Mouse (Mus musculus): Measurements from ENCODE around the gene Cadps. TPM values are rescaled to one million over a fixed set of nuclear protein-coding genes. Genes with fewer than 3 reads are reported as not detected.

Gene Cadps
- polyA plus RNA-seq, 1 experiment from 2014 or later, result not detected

DNA sequence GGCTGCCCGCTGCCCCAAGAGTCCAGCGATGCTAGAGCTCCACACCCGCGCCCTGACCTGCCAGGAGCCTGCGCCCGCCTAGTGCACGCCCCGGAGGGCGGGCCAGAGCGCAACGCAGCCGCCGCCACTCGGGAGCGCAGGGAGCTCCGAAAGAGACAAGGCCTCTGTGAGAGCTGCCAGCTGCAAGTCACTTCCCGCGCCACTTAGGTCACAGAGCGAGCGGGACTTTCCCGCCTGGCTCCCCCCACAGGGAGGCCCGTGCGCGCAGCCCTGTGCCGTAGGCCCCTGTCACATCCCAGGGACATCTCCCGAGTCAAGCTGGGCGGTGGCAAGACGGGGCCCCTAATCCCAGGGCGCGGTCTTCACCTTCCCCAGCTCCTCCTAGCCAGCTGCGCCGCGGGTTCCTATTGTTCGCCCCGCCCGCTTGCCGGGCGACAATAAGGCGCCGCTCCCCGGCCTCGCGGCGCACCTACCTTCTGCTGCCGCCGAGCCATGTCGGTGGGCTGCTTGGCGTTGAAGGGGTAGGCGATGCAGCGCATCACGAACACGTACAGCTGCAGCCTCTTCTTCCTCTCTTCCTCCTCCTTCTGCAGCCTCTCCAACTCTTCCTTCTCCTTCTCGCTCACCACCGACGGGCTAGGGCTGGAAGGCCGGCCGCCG lies 918 bp downstream of the Cadps start:
- H3K36me3 ChIP-seq (ENCODE audit: control insufficient read depth, insufficient read depth), result no peaks in the 10 kb centered on the region
- no peak for ATAC-seq (ENCODE audit: low read depth)
- H3K27ac ChIP-seq (ENCODE audit: low read length), result no peak overlapping the region
- H3K4me3 ChIP-seq (ENCODE audit: low read depth, low read length), result peak overlapping the region; percentile 8
- no peaks in the 10 kb centered on the region for H3K9me3 ChIP-seq (replicated peaks; ENCODE audit: control insufficient read depth, low read length)
- 0 out of 2 replicates have a peak overlapping the region, but pooled peaks have one; percentile 9 for H3K4me2 ChIP-seq (ENCODE audit: low read depth, low read length)
- 1% methylated on average over 52 of the region's 58 CpGs for WGBS (ENCODE audit: insufficient replicate concordance)
- H3K27me3 ChIP-seq (ENCODE audit: control insufficient read depth, insufficient read depth, low read depth, low read length), result peaks cover 28% of the 10 kb centered on the region
- H3K4me1 ChIP-seq (ENCODE audit: control insufficient read depth, low read depth, low read length), result no peaks in the 10 kb centered on the region
- no peak overlapping the region for H3K9ac ChIP-seq (ENCODE audit: low read depth, low read length)

- no peaks in the 10 kb centered on the region for H3K9me3 ChIP-seq (replicated peaks; ENCODE audit: control insufficient read depth, low read length)
- H3K4me3 ChIP-seq (ENCODE audit: low read depth, low read length), result no peak overlapping the region
- no peak overlapping the region for H3K9ac ChIP-seq (ENCODE audit: low read depth, low read length)
- H3K27me3 ChIP-seq (ENCODE audit: control insufficient read depth, insufficient read depth, low read depth, low read length), result peaks cover 28% of the 10 kb centered on the region
- no peak overlapping the region for H3K27ac ChIP-seq (ENCODE audit: low read length)
- ATAC-seq (ENCODE audit: low read depth), result no peak
- no peaks in the 10 kb centered on the region for H3K36me3 ChIP-seq (ENCODE audit: control insufficient read depth, insufficient read depth)
- H3K4me1 ChIP-seq (ENCODE audit: control insufficient read depth, low read depth, low read length), result no peaks in the 10 kb centered on the region
- WGBS (ENCODE audit: insufficient replicate concordance), result 4% methylated on average over 13 of the region's 13 CpGs
- no peak overlapping the region for H3K4me2 ChIP-seq (ENCODE audit: low read depth, low read length)
These were observed 1.6 kb downstream of the Cadps start for GRCm38 (mm10) chr14:12821156-12821813.

GRCm38 (mm10) chr14:12820149-12820548 lies 2.7 kb downstream of the Cadps start:
- Histone ChIP-seq H3K4me1 (ENCODE audit: control insufficient read depth, low read depth, low read length) (no peaks in the 10 kb centered on the region), H3K9me3 (replicated peaks; ENCODE audit: control insufficient read depth, low read length) (no peaks in the 10 kb centered on the region), H3K4me3 (ENCODE audit: low read depth, low read length) (no peak overlapping the region), H3K4me2 (ENCODE audit: low read depth, low read length) (no peak overlapping the region), H3K9ac (ENCODE audit: low read depth, low read length) (no peak overlapping the region), H3K27ac (ENCODE audit: low read length) (no peak overlapping the region), H3K36me3 (ENCODE audit: control insufficient read depth, insufficient read depth) (no peaks in the 10 kb centered on the region), H3K27me3 (ENCODE audit: control insufficient read depth, insufficient read depth, low read depth, low read length) (peaks cover 28% of the 10 kb centered on the region)
- 45% methylated on average over 1 of the region's 1 CpGs for WGBS (ENCODE audit: insufficient replicate concordance)
- no peak for ATAC-seq (ENCODE audit: low read depth)

- WGBS (ENCODE audit: insufficient replicate concordance), result 48% methylated on average over 1 of the region's 1 CpGs
- no peak for ATAC-seq (ENCODE audit: low read depth)
- Histone ChIP-seq H3K36me3 (ENCODE audit: control insufficient read depth, insufficient read depth) (no peaks in the 10 kb centered on the region), H3K4me2 (ENCODE audit: low read depth, low read length) (no peak overlapping the region), H3K27ac (ENCODE audit: low read length) (no peak overlapping the region), H3K27me3 (ENCODE audit: control insufficient read depth, insufficient read depth, low read depth, low read length) (peaks cover 25% of the 10 kb centered on the region), H3K4me3 (ENCODE audit: low read depth, low read length) (no peak overlapping the region), H3K4me1 (ENCODE audit: control insufficient read depth, low read depth, low read length) (no peaks in the 10 kb centered on the region), H3K9me3 (replicated peaks; ENCODE audit: control insufficient read depth, low read length) (no peaks in the 10 kb centered on the region), H3K9ac (ENCODE audit: low read depth, low read length) (no peak overlapping the region)
These were observed 4.4 kb downstream of the Cadps start for GRCm38 (mm10) chr14:12818442-12818841.

DNA sequence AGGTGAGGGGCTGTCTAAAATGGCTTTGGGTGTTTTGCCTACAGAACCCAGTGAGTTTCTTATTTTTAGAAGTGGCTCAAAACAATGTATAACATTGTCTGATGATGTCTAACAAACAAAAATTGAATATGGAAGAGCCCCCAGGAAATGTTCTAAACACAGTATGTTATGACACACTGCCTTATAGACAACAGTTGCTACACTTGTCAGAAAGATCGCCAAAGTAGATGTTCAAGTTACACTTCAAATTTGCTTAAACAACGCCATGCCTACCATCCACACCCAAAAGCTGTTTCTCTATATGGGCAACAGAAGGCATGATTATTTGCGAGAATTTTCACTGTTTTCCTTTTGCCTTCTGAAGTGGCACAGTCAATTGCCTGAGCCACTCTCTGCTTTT lies 10.8 kb downstream of the Cadps start:
- Histone ChIP-seq H3K9ac (ENCODE audit: low read depth, low read length) (no peak overlapping the region), H3K27me3 (ENCODE audit: control insufficient read depth, insufficient read depth, low read depth, low read length) (no peaks in the 10 kb centered on the region), H3K9me3 (replicated peaks; ENCODE audit: control insufficient read depth, low read length) (no peaks in the 10 kb centered on the region), H3K4me3 (ENCODE audit: low read depth, low read length) (no peak overlapping the region), H3K4me1 (ENCODE audit: control insufficient read depth, low read depth, low read length) (no peaks in the 10 kb centered on the region), H3K36me3 (ENCODE audit: control insufficient read depth, insufficient read depth) (no peaks in the 10 kb centered on the region), H3K27ac (ENCODE audit: low read length) (no peak overlapping the region), H3K4me2 (ENCODE audit: low read depth, low read length) (no peak overlapping the region)
- WGBS (ENCODE audit: insufficient replicate concordance), result 63% methylated on average over 3 of the region's 3 CpGs
- ATAC-seq (ENCODE audit: low read depth), result no peak

- Histone ChIP-seq H3K27ac (ENCODE audit: low read length) (no peak overlapping the region), H3K9ac (ENCODE audit: low read depth, low read length) (no peak overlapping the region), H3K4me2 (ENCODE audit: low read depth, low read length) (no peak overlapping the region), H3K4me1 (ENCODE audit: control insufficient read depth, low read depth, low read length) (no peaks in the 10 kb centered on the region), H3K4me3 (ENCODE audit: low read depth, low read length) (no peak overlapping the region), H3K27me3 (ENCODE audit: control insufficient read depth, insufficient read depth, low read depth, low read length) (no peaks in the 10 kb centered on the region), H3K36me3 (ENCODE audit: control insufficient read depth, insufficient read depth) (no peaks in the 10 kb centered on the region), H3K9me3 (replicated peaks; ENCODE audit: control insufficient read depth, low read length) (no peaks in the 10 kb centered on the region)
- ATAC-seq (ENCODE audit: low read depth), result no peak
- WGBS (ENCODE audit: insufficient replicate concordance), result 41% methylated on average over 1 of the region's 1 CpGs
These were observed 19.9 kb downstream of the Cadps start for GRCm38 (mm10) chr14:12802995-12803394.

DNA sequence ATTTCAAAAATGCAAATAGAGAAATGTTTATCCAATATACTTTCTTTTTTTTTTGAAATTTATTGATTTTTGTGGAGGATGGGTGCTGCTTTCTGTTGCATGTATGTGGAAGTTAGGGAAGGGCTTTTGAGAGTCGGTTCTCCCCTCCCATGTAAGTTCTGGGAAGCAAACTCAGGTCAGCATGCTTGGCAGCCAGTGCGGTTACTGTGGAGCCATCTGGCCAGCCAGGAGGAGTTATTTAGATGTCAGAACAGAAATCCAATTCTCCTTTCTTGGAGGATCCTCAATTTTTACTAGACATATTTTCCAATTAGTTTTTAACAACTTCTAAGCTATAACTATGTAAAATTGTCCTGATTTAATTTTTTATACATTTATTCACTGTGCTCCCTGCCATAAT lies 21.8 kb downstream of the Cadps start:
- H3K27ac ChIP-seq (ENCODE audit: low read length), result no peak overlapping the region
- H3K9ac ChIP-seq (ENCODE audit: low read depth, low read length), result no peak overlapping the region
- WGBS (ENCODE audit: insufficient replicate concordance), result 58% methylated on average over 2 of the region's 2 CpGs
- H3K27me3 ChIP-seq (ENCODE audit: control insufficient read depth, insufficient read depth, low read depth, low read length), result no peaks in the 10 kb centered on the region
- no peak overlapping the region for H3K4me2 ChIP-seq (ENCODE audit: low read depth, low read length)
- H3K36me3 ChIP-seq (ENCODE audit: control insufficient read depth, insufficient read depth), result no peaks in the 10 kb centered on the region
- no peak for ATAC-seq (ENCODE audit: low read depth)
- H3K9me3 ChIP-seq (replicated peaks; ENCODE audit: control insufficient read depth, low read length), result no peaks in the 10 kb centered on the region
- H3K4me3 ChIP-seq (ENCODE audit: low read depth, low read length), result no peak overlapping the region
- H3K4me1 ChIP-seq (ENCODE audit: control insufficient read depth, low read depth, low read length), result no peaks in the 10 kb centered on the region

DNA sequence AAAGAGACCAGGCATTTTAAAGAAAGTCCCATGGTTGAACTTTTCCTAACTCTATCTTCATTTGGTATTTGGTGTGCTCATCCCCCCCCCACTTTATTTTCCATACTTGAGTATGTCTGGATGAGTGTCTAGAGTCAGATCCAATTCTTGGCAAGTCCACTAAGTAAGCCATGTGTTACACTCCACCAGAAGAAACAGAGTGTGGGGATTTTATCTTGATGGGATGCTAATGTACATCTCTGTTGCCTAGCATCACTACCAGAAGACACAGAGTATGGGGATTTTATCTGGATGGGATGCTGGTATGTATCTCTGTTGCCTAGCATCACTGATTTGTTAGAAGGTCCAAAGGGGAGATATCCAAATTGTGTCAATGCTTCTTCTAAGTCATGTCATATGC lies 24.0 kb downstream of the Cadps start:
- no peak overlapping the region for H3K4me3 ChIP-seq (ENCODE audit: low read depth, low read length)
- no peak overlapping the region for H3K27ac ChIP-seq (ENCODE audit: low read length)
- H3K9ac ChIP-seq (ENCODE audit: low read depth, low read length), result no peak overlapping the region
- H3K27me3 ChIP-seq (ENCODE audit: control insufficient read depth, insufficient read depth, low read depth, low read length), result no peaks in the 10 kb centered on the region
- no peak for ATAC-seq (ENCODE audit: low read depth)
- H3K4me2 ChIP-seq (ENCODE audit: low read depth, low read length), result no peak overlapping the region
- H3K36me3 ChIP-seq (ENCODE audit: control insufficient read depth, insufficient read depth), result no peaks in the 10 kb centered on the region
- H3K9me3 ChIP-seq (replicated peaks; ENCODE audit: control insufficient read depth, low read length), result no peaks in the 10 kb centered on the region
- H3K4me1 ChIP-seq (ENCODE audit: control insufficient read depth, low read depth, low read length), result no peaks in the 10 kb centered on the region

- Histone ChIP-seq H3K4me3 (ENCODE audit: low read depth, low read length) (no peak overlapping the region), H3K4me1 (ENCODE audit: control insufficient read depth, low read depth, low read length) (no peaks in the 10 kb centered on the region), H3K9ac (ENCODE audit: low read depth, low read length) (no peak overlapping the region), H3K36me3 (ENCODE audit: control insufficient read depth, insufficient read depth) (no peaks in the 10 kb centered on the region), H3K4me2 (ENCODE audit: low read depth, low read length) (no peak overlapping the region), H3K27me3 (ENCODE audit: control insufficient read depth, insufficient read depth, low read depth, low read length) (no peaks in the 10 kb centered on the region), H3K27ac (ENCODE audit: low read length) (no peak overlapping the region), H3K9me3 (replicated peaks; ENCODE audit: control insufficient read depth, low read length) (no peaks in the 10 kb centered on the region)
- WGBS (ENCODE audit: insufficient replicate concordance), result 50% methylated on average over 1 of the region's 1 CpGs
- no peak for ATAC-seq (ENCODE audit: low read depth)
These were observed 38.6 kb downstream of the Cadps start for GRCm38 (mm10) chr14:12784296-12784695.
